Mouse (Mus musculus) small intestine, adult 2 months (tissue): Measurements from ENCODE around the gene Med13l. TPM values are rescaled to one million over a fixed set of nuclear protein-coding genes. Genes with fewer than 3 reads are reported as not detected.

Source experiments
- H3K27ac ChIP-seq: fragments of 200-500 bp; 2 replicates; pipeline ENCODE4 v1.5.1; 2012; ENCODE audit warnings: low read depth, low read length, control low read depth, inconsistent platforms; ENCODE audit not compliant: insufficient read depth
- H3K27me3 ChIP-seq: fragments of 200-500 bp; 2 replicates; pipeline ENCODE4 v1.6.1; 2012; ENCODE audit warnings: mild to moderate bottlenecking, moderate library complexity, low read length, inconsistent platforms; ENCODE audit not compliant: control insufficient read depth, insufficient read depth
- H3K36me3 ChIP-seq: fragments of 200-500 bp; 2 replicates; pipeline ENCODE4 v1.6.1; 2012; ENCODE audit warnings: mild to moderate bottlenecking, low read length, control low read depth, inconsistent platforms; ENCODE audit not compliant: control insufficient read depth, insufficient read depth
- H3K4me1 ChIP-seq: fragments of 200-500 bp; 2 replicates; pipeline ENCODE4 v1.6.1; 2012; ENCODE audit warnings: low read length, inconsistent platforms, mixed read lengths; ENCODE audit not compliant: control insufficient read depth, insufficient read depth, insufficient read length
- H3K4me3 ChIP-seq: fragments of 200-500 bp; 2 replicates; pipeline ENCODE4 v1.5.1; 2012; ENCODE audit warnings: low read depth, mild to moderate bottlenecking, control low read depth, inconsistent platforms, low read length, moderate library complexity
- CTCF ChIP-seq: fragments of 200-500 bp; IDR thresholded peaks from 2 replicates; pipeline ENCODE4 v1.5.1; 2012; ENCODE audit warnings: low read depth, mild to moderate bottlenecking, control low read depth, inconsistent platforms, low read length, moderate library complexity, mixed read lengths; ENCODE audit not compliant: insufficient replicate concordance, insufficient read length; ENCODE audit errors: extremely low read depth
- POLR2A ChIP-seq: fragments of 200-500 bp; IDR thresholded peaks from 2 replicates; pipeline ENCODE4 v1.6.1; 2012; ENCODE audit warnings: low read depth, mild to moderate bottlenecking, control low read depth, inconsistent platforms, low read length, moderate library complexity
- WGBS: fragments of 180-500 bp; shearing (Covaris S2); methylation state at CpG from one replicate; pipeline ENCODE4 v1.1.7; 2018; 5-methylcytosine and 5-hydroxymethylcytosine counted together
- polyA plus RNA-seq: library from polyadenylated mRNA; depleted of rRNA; stranded (reverse); fragments of >200 nt; gene quantifications from 2 replicates; pipeline ENCODE4 v1.2.3, GENCODE M21; 2012

The Med13l gene
- polyA plus RNA-seq, 1 experiment, result 13.6 TPM

DNA sequence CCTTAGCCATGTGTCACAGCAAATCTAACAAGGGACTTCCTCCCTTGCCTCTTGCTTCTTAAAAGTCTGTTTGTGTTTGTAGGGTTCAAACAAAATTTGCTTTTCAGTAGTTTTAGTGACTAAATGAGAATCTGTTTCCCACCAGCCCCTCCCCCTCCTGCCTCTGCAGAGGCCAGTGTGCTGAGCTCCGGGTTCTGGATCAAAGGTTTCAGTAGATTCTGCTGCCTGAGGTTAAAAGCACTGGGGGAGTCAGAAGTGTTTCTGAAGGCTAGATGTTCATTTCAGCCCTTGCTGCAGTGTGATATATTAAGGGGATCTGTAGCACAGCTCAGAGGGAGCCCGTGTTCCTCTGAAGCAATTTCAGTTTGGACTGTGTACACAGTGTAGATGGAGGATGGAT lies 108.5 kb downstream of the Med13l start:
- no peak overlapping the region for H3K4me3 ChIP-seq
- no peak for TF ChIP-seq CTCF
- TF ChIP-seq POLR2A, result no peak
- peaks cover 5% of the 10 kb centered on the region for H3K4me1 ChIP-seq
- WGBS, result 36% methylated on average over 2 of the region's 2 CpGs
- no peaks in the 10 kb centered on the region for H3K27me3 ChIP-seq
- H3K27ac ChIP-seq, result no peak overlapping the region
- H3K36me3 ChIP-seq, result peaks cover 1% of the 10 kb centered on the region; the same call in 1 of the 2 replicates

DNA sequence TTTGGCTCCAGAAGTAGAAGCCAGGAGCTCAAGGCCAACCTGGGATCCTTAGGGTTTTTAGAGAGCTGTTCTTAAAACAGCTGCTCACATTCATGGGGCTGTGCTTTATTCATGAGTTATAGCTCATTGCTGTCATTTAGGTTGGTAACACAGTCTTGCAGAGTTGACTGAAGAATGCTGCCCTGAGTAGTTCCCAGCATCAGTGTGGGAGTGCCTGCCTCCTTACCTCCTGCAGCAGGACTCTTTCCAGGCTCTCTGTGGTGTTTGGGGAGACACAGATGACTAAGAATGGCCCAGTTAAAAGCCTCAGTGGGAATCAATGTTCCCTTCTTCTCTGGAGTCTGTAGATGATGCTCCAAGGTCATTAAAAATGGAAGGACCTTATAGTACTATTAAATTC lies 111.6 kb downstream of the Med13l start:
- TF ChIP-seq CTCF, result no peak
- TF ChIP-seq POLR2A, result no peak
- Histone ChIP-seq H3K4me3 (no peak overlapping the region), H3K36me3 (peaks cover 1% of the 10 kb centered on the region; the same call in 1 of the 2 replicates), H3K27ac (no peak overlapping the region), H3K4me1 (peaks cover 15% of the 10 kb centered on the region), H3K27me3 (no peaks in the 10 kb centered on the region)

DNA sequence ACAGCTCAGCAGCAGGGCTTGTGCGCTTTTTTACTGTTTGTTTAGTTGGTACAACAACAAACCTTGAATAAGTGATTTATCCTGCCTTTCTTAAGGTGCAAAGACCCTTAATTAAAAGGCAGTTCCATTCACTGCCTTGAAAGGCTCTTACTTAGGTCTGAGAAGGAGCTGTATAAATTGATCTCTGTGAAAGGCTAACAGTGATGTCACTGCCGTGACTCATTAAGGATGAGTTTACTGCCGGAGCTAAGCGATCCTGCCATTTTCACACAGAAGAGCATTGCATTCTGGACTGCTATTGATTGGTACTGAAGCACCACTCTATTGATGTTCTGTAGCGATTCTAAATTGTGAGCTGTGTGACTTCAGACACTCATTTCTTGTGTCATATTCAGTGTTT lies 113.4 kb downstream of the Med13l start:
- no peak overlapping the region for H3K4me3 ChIP-seq
- TF ChIP-seq CTCF (no peak), POLR2A (no peak)
- H3K27ac ChIP-seq, result no peak overlapping the region
- H3K36me3 ChIP-seq, result peaks cover 1% of the 10 kb centered on the region; the same call in 1 of the 2 replicates
- H3K4me1 ChIP-seq, result peaks cover 30% of the 10 kb centered on the region
- H3K27me3 ChIP-seq, result no peaks in the 10 kb centered on the region
- WGBS, result 69% methylated on average over 5 of the region's 5 CpGs

DNA sequence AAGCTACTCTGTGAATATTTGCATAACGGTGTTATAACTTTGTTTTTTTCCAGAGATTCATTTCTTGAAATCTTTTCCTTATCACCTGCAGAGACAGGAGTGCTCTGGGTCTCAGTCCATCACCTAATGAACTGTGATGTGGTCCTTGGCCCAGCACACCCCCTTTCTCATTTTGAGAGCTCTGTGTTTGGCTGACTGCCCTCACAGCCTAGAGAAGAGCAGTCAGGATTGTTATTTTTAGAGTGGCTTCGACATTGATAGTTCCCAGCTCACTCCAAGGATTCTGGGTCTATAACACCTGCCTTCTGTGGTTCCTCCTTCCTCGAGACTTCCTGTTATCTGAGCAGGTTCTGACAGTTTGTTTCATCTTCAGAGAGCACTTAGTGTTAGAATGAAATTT lies 113.8 kb downstream of the Med13l start:
- Histone ChIP-seq H3K27me3 (no peaks in the 10 kb centered on the region), H3K4me3 (no peak overlapping the region), H3K36me3 (peaks cover 1% of the 10 kb centered on the region; the same call in 1 of the 2 replicates), H3K4me1 (peaks cover 35% of the 10 kb centered on the region), H3K27ac (no peak overlapping the region)
- WGBS, result 54% methylated on average over 3 of the region's 3 CpGs
- TF ChIP-seq POLR2A (no peak), CTCF (no peak)

DNA sequence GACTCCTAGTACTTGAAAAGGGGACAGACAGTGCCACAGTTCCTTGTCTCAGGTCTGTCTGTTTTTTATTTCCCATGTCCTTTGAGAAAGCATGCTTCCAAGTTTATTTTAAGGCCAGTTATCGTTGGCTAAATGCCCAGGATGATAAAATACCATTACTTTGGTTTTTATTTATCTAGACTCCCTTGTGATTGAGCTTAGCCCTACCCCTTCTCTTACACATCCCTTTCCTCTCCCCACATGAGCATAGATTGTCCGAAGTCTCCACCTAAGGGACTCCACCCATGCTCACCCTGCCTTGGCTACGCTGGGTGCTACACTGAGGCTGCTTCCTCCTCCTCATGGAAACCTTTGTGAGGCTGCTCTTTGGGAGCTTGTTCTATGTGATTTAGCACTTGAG lies 115.2 kb downstream of the Med13l start:
- WGBS, result 21% methylated on average over 3 of the region's 3 CpGs
- no peak overlapping the region for H3K27ac ChIP-seq
- H3K4me3 ChIP-seq, result no peak overlapping the region
- H3K36me3 ChIP-seq, result peaks cover 2% of the 10 kb centered on the region
- H3K4me1 ChIP-seq, result peaks cover 44% of the 10 kb centered on the region
- TF ChIP-seq CTCF (no peak), POLR2A (no peak)
- H3K27me3 ChIP-seq, result no peaks in the 10 kb centered on the region

DNA sequence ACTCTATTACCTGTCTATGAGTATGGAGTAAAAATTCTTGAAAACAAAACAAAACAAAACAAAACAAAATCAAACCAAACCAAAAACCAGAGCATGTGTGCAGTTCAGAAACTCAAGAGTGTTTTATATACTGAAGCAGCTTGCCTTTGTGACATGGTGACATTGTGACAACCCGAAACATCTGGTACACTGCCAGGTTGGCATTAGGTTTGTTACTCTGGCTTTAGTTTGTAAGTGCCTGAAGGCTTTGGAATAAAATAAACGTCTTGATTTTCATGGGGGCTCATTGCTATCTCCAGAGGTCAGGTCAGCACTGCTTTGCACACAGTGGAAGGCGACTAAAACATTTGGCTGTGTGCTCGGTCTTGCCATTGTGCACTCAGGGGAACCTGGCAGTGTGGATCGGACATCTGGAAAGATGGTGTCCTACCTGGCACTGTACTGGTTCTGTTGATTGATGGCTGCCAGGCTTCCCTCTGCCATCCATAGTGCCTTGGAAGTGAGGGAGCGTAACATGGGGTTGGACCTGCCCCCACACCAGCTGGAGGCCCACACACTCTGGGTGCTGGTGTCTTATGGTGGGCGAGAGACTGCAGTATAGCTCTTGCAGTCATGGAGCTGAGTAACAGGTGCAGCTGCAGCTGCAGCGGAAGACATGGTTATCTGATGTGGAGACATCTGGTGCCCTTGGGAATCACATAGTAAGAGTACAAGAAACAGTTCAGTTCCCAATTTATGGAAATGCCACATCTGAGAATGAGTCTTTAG lies 115.9 kb downstream of the Med13l start:
- Histone ChIP-seq H3K27me3 (no peaks in the 10 kb centered on the region), H3K27ac (no peak overlapping the region)
- 85% methylated on average over 8 of the region's 8 CpGs for WGBS

DNA sequence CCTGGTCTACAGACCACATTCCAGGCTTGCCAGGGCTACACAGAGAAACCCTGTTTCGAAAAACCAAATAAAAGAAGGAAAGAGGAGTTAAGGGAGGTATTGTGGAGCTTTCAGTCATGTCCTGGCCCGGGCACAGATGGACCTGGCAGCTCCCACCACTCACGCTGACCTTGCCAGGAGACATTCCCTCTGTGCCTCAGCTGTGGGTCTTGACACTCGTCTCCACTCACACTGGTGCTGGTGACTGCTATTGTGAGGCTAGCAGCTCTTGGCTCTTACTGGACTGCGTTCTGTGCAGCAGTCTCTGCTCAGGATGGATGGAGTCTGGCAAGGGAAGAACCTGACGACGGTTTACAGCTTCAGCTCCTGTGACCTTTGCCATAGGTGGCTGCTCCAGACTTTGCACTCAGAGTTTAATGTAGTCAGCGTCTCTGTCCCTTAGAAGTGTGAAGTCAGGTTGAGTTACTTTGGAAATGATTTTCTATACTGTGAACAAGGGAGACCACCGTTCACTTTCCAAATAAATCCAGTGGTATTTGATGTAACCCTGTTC lies 118.9 kb downstream of the Med13l start:
- H3K36me3 ChIP-seq, result peaks cover 7% of the 10 kb centered on the region
- peak overlapping the region; percentile 39 for H3K27ac ChIP-seq
- no peak for TF ChIP-seq POLR2A
- no peak for TF ChIP-seq CTCF
- no peaks in the 10 kb centered on the region for H3K27me3 ChIP-seq
- peak overlapping the region; percentile 11; the same call in 1 of the 2 replicates for H3K4me3 ChIP-seq
- WGBS, result 49% methylated on average over 9 of the region's 9 CpGs
- H3K4me1 ChIP-seq, result peaks cover 46% of the 10 kb centered on the region

More for the DNA sequence above, 115.9 kb downstream of the Med13l start:
- Histone ChIP-seq H3K4me3 (no peak overlapping the region), H3K4me1 (peaks cover 46% of the 10 kb centered on the region), H3K36me3 (peaks cover 4% of the 10 kb centered on the region)
- TF ChIP-seq CTCF (no peak), POLR2A (no peak)
